Mouse (Mus musculus) kidney, adult 2 months (tissue): ENCODE data around the gene Naglu. TPM values are rescaled to one million over a fixed set of nuclear protein-coding genes. Genes with fewer than 3 reads are reported as not detected.

Experiments used
- DNase-seq: peaks from one replicate; pipeline ENCODE4 v3.0.0; 2021
- H3K27ac ChIP-seq: fragments of 200-500 bp; 2 replicates; pipeline ENCODE4 v1.5.1; 2012; ENCODE audit warnings: low read depth, low read length, control low read depth, inconsistent platforms; ENCODE audit not compliant: insufficient read depth
- H3K27me3 ChIP-seq: fragments of 200-500 bp; replicated peaks from 2 replicates; pipeline ENCODE4 v1.6.1; 2012; ENCODE audit warnings: mild to moderate bottlenecking, moderate library complexity, low read length, inconsistent platforms; ENCODE audit not compliant: control insufficient read depth, insufficient read depth
- H3K36me3 ChIP-seq: fragments of 200-500 bp; 2 replicates; pipeline ENCODE4 v1.6.1; 2012; ENCODE audit warnings: mild to moderate bottlenecking, moderate library complexity, low read length, inconsistent platforms; ENCODE audit not compliant: control insufficient read depth, insufficient read depth
- H3K4me1 ChIP-seq: fragments of 200-500 bp; 2 replicates; pipeline ENCODE4 v1.6.1; 2011; ENCODE audit warnings: low read length; ENCODE audit not compliant: control insufficient read depth, insufficient read depth
- H3K4me3 ChIP-seq: fragments of 200-500 bp; 2 replicates; pipeline ENCODE4 v1.5.1; 2011; ENCODE audit warnings: mild to moderate bottlenecking, low read depth, low read length, control low read depth; ENCODE audit not compliant: insufficient read depth
- CTCF ChIP-seq: fragments of 200-500 bp; conservative IDR thresholded peaks from 2 replicates; pipeline ENCODE4 v1.5.1; 2011; ENCODE audit warnings: low read depth, mild to moderate bottlenecking, control low read depth, low read length, moderate library complexity, mixed read lengths; ENCODE audit not compliant: insufficient read depth, insufficient read length
- POLR2A ChIP-seq: fragments of 200-500 bp; IDR thresholded peaks from one replicate; pipeline ENCODE4 v1.6.1; 2011; ENCODE audit warnings: low read depth, low read length, control low read depth
- WGBS: fragments of 180-500 bp; shearing (Covaris S2); methylation state at CpG from one replicate; pipeline ENCODE4 v1.1.7; 2018; 5-methylcytosine and 5-hydroxymethylcytosine counted together
- polyA plus RNA-seq: library from polyadenylated mRNA; depleted of rRNA; stranded (reverse); fragments of >200 nt; gene quantifications from 2 replicates; pipeline ENCODE4 v1.2.3, GENCODE M21; 2012; rRNA removed

Gene Naglu
- 50.6 and 60.6 TPM in 2 replicates for polyA plus RNA-seq

DNA sequence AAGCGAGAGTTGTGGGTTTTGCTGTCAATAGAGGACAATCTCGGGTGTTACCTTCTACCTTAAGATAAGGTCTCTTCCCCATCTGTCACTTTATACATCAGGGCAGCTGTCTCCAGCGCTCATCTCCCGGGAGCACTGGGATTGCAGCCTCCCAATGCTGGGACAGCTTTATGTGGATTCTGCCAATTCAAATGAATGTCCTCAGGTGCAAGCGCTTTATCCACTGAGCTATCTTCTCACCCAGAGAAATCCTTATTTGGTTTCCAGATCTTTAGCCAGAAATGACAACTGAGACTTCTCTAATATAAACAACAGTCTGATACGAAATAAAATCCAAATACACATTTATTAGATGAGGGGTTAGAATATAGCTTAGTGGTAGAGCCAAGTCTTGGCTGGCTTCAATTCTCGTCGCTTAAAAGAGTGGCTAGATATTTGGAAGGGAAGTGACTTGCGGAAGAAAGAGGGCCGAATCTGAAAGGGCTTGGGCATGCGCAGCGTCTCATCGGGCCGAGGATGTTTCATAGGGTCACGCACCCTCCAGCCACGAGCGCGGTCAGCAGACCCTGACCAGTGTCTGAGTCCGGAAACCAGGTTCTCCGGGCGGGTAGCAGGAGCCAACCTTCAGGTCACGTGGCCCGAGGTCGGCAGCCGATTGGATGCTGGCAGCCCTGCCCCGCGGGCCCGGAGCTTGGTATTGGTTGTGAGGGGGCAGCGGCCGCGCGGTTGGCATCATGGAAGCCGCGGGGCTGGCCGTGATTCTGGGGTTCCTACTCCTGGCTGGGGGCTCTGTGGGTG, at the start of gene Naglu:
Gene Naglu, plus strand, starts transcription at position 622 of the 798 bp plus-strand sequence.
- WGBS, result 8% methylated on average over 35 of the region's 35 CpGs
- peak within 1 kb of the TSS; percentile 78 for H3K4me3 ChIP-seq
- H3K27me3 ChIP-seq, result no peaks in the 10 kb centered on the region
- no peaks in the 10 kb centered on the region for H3K36me3 ChIP-seq
- DNase-seq, result peak; percentile 98
- H3K27ac ChIP-seq, result peak within 1 kb of the TSS; percentile 56
- peaks cover 11% of the 10 kb centered on the region; the same call in 1 of the 2 replicates for H3K4me1 ChIP-seq
- TF ChIP-seq CTCF (no peak), POLR2A (no peak)

DNA sequence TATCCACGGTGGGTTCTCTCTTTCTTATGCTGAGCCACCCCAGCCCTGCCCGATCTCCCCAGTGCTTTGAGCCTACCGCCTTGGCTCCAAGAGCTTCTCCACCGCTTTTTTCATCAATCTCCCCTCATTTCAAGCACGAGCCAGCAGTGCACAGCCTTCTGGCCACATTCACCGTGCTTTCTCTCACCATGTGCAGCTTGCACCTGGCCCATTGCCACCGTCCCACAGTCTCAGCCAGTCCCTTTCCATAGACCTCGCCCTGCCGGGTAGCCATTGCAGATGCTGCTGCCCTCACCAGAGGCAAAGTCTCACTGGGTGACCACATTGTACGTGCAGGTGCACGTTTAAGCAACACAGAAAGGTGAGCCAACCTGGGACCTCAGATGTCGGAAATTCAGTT, 46.4 kb upstream of the Naglu start:
- H3K27ac ChIP-seq, result no peak overlapping the region
- H3K27me3 ChIP-seq, result no peaks in the 10 kb centered on the region
- 86% methylated on average over 12 of the region's 12 CpGs for WGBS
- peaks cover 3% of the 10 kb centered on the region; the same call in 1 of the 2 replicates for H3K36me3 ChIP-seq
- TF ChIP-seq POLR2A, result no peak
- no peak for TF ChIP-seq CTCF
- H3K4me1 ChIP-seq, result no peaks in the 10 kb centered on the region
- no peak overlapping the region for H3K4me3 ChIP-seq
- DNase-seq, result no peak

DNA sequence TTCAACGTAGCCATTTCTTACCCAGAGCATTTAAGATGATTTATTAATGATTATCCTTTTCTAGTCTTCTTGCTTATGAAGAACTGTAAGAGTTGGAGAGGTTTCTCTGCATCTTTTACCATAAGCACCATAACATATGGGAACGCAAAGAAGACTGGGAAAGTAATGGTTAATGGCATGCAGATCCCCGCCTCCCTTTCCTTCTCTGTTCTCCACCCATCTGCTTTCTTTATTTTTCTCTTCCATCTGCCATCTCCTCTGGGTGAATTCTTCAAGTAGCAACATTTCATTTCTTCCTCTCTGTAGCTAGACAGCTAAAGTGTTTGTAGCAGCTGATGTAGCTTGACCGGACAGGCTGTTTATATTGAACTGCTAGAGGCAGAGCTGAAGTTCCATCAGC, 45.8 kb upstream of the Naglu start:
- 89% methylated on average over 4 of the region's 4 CpGs for WGBS
- H3K4me1 ChIP-seq, result no peaks in the 10 kb centered on the region
- no peak for DNase-seq
- no peak for TF ChIP-seq POLR2A
- no peak for TF ChIP-seq CTCF
- no peak overlapping the region for H3K27ac ChIP-seq
- H3K36me3 ChIP-seq, result peaks cover 3% of the 10 kb centered on the region
- H3K4me3 ChIP-seq, result no peak overlapping the region
- H3K27me3 ChIP-seq, result no peaks in the 10 kb centered on the region

DNA sequence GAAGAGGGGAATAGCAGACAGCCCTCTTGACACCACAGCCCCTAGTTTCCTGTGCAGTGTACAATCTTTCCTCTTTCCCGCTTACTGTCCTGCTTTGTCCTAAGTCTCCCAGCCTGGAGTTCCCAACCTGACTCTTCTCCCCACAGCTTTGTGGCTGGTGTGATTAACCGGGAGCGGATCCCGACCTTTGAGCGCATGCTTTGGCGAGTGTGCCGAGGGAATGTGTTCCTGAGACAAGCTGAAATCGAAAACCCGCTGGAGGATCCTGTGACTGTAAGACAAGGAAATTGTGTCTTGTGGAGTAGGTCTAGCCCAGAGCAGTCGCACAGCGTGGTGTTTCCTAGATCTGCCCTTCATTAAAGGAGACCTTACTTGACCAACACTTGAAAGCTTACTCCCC, 42.7 kb upstream of the Naglu start:
- 72% methylated on average over 11 of the region's 11 CpGs for WGBS

DNA sequence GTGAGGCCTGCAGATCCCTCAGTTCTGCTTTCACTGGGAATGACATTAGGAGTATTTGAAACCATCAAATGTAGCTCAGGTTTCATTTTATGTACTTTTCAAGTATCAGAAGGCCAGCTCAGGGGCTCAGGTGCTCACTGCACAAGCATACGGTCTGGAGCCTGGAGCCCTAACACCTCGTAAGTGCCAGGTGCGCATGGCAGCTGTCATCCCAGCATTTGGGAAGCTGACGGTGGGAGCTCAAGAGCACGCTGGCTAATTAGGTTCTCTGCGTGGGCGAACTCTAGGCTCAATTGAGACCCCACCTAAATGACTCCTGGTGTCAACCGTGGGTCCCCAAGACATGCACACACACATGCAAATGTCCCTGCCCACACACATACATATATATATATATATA, 40.5 kb upstream of the Naglu start:
- WGBS, result 91% methylated on average over 8 of the region's 8 CpGs
- TF ChIP-seq POLR2A (no peak), CTCF (no peak)

More for the DNA sequence above, 42.7 kb upstream of the Naglu start:
- Histone ChIP-seq H3K4me1 (no peaks in the 10 kb centered on the region), H3K4me3 (no peak overlapping the region), H3K36me3 (peaks cover 6% of the 10 kb centered on the region), H3K27me3 (no peaks in the 10 kb centered on the region), H3K27ac (no peak overlapping the region)
- TF ChIP-seq CTCF, result no peak
- no peak for TF ChIP-seq POLR2A
- DNase-seq, result peak; percentile 17

DNA sequence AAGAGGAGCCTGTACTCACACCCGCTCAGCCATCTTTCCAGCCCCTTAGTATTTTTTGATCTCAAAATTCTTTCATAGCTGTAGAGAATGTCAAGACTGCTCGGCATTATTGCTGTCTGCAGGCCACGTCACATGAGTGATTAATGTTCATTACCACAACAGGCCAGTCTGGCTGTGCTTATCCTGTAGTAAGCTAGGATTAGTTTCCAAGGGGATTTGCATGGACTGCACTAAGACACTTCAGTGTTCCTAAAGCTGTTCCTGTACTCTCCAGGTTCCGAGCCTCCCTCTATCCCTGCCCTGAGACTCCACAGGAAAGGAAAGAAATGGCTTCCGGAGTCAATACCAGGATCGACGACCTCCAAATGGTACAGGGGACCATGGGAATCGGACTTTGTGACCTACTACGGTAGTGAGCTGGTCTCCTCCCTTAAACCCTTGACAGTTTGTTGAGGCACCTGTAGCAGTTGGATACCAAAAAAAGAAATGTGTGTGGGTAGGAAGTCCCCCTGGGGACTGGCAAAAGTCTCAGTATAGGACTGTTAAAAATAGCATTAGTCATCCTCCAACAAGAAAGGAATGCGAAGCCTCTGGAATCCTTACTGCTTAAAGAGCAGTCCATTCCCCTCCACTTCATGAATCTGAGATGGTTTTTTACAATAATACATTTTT, 39.5 kb upstream of the Naglu start:
- Histone ChIP-seq H3K4me1 (no peaks in the 10 kb centered on the region), H3K27me3 (no peaks in the 10 kb centered on the region), H3K27ac (no peak overlapping the region), H3K36me3 (peaks cover 6% of the 10 kb centered on the region), H3K4me3 (no peak overlapping the region)
- TF ChIP-seq POLR2A, result no peak
- TF ChIP-seq CTCF, result no peak
- DNase-seq, result no peak
- 76% methylated on average over 10 of the region's 10 CpGs for WGBS

More for the DNA sequence above, 40.5 kb upstream of the Naglu start:
- Histone ChIP-seq H3K4me1 (no peaks in the 10 kb centered on the region), H3K27me3 (no peaks in the 10 kb centered on the region), H3K36me3 (peaks cover 6% of the 10 kb centered on the region), H3K27ac (no peak overlapping the region), H3K4me3 (no peak overlapping the region)
- no peak for DNase-seq

DNA sequence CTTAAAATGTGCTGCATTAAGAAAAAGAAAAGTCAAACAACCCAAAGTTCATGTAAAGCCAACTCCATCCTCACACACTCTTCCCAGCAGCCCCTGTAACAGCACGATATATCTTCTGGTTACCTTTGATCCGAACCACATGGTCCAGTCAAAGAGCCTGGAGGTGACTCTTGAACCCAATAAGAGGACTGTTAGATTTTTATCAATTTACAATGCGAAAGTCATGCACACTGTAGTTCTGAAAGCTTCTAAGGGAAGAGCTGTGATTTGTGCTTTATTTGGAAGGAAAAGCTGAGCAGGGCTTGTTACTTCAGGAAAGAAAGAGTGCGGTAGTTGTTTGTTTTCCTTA, 39.0 kb upstream of the Naglu start:
- DNase-seq, result no peak
- 77% methylated on average over 4 of the region's 4 CpGs for WGBS
- TF ChIP-seq POLR2A (no peak), CTCF (no peak)
- no peak overlapping the region for H3K27ac ChIP-seq
- H3K27me3 ChIP-seq, result no peaks in the 10 kb centered on the region
- no peaks in the 10 kb centered on the region for H3K4me1 ChIP-seq
- H3K36me3 ChIP-seq, result peaks cover 6% of the 10 kb centered on the region
- no peak overlapping the region for H3K4me3 ChIP-seq
